Mouse (Mus musculus): ENCODE results near the gene Psmd9.
A peak's percentile ranks its signal among the peaks of the same experiment; 100 is the strongest.

Psmd9 gene

GRCm38 (mm10) chr5:123169284-123169683 lies at the start of gene Psmd9:
Psmd9 (plus strand) TSS chr5:123169413.
- no peak for DNase-seq

- DNase-seq, result no peak
Observed at GRCm38 (mm10) chr5:123120624-123121215, 48.5 kb upstream of the Psmd9 start.

GRCm38 (mm10) chr5:123122181-123122580 lies 47.0 kb upstream of the Psmd9 start:
- DNase-seq, result no peak

GRCm38 (mm10) chr5:123125105-123125504 lies 44.1 kb upstream of the Psmd9 start:
- DNase-seq, result no peak

GRCm38 (mm10) chr5:123125638-123126406 lies 43.4 kb upstream of the Psmd9 start:
- no peak for DNase-seq

GRCm38 (mm10) chr5:123127031-123127430 lies 42.2 kb upstream of the Psmd9 start:
- DNase-seq, result no peak

GRCm38 (mm10) chr5:123128426-123129169 lies 40.6 kb upstream of the Psmd9 start:
- no peak for DNase-seq

GRCm38 (mm10) chr5:123129170-123129757 lies 39.9 kb upstream of the Psmd9 start:
- no peak for DNase-seq

- no peak for DNase-seq
Observed at GRCm38 (mm10) chr5:123130030-123130813, 39.0 kb upstream of the Psmd9 start.

- no peak for DNase-seq
Observed at GRCm38 (mm10) chr5:123130814-123131148, 38.4 kb upstream of the Psmd9 start.

- DNase-seq, result peak; percentile 87 to 89
Observed at GRCm38 (mm10) chr5:123132308-123133071, 36.7 kb upstream of the Psmd9 start, which contains the start of gene Rhof. Rhof (minus strand) TSS chr5:123132692.

GRCm38 (mm10) chr5:123133083-123133783 lies 36.0 kb upstream of the Psmd9 start:
- peak; percentile 86 to 93 for DNase-seq

GRCm38 (mm10) chr5:123133784-123134143 lies 35.4 kb upstream of the Psmd9 start:
- DNase-seq, result no peak

- peak; percentile 67 to 75 for DNase-seq
Observed at GRCm38 (mm10) chr5:123134186-123134874, 34.9 kb upstream of the Psmd9 start.

- no peak for DNase-seq
Observed at GRCm38 (mm10) chr5:123134875-123135382, 34.3 kb upstream of the Psmd9 start.

- DNase-seq, result peak; percentile 58 to 65
Observed at GRCm38 (mm10) chr5:123135471-123136360, 33.5 kb upstream of the Psmd9 start.

GRCm38 (mm10) chr5:123136361-123137043 lies 32.7 kb upstream of the Psmd9 start:
- DNase-seq, result peak; percentile 53 to 65

Measured in cerebellum, postnatal 36 days (tissue).